Mouse (Mus musculus): ENCODE measurements around the gene Srp54a.
"Not testable (repeated sequence)": the region's sequence is repeated elsewhere in the genome, so short reads cannot be mapped to it uniquely, and the experiment has no call there.

Srp54a gene

DNA sequence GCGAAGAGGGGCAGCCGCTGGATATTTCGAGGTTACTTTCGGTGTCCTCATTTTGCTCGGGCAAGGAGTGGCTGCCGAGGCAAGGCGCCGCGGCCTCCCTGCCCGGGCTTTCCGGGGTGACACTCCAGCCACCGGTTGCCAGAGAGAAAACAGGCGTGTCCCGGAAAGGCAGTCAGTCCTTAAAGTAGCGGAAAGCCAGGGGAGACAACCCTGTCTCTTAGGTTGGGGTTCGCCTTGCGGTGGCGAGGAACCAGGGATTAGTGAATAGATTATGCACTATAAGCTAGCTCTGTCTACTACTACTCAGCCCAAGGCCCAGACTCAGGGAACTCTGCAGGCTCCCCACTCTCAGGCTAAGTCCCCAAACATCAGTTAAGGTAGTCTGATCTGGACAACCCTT lies 44.7 kb downstream of the Srp54a start:
- not testable (repeated sequence) for DNase-seq (ENCODE audit: low spot score in 2 of 2)

DNA sequence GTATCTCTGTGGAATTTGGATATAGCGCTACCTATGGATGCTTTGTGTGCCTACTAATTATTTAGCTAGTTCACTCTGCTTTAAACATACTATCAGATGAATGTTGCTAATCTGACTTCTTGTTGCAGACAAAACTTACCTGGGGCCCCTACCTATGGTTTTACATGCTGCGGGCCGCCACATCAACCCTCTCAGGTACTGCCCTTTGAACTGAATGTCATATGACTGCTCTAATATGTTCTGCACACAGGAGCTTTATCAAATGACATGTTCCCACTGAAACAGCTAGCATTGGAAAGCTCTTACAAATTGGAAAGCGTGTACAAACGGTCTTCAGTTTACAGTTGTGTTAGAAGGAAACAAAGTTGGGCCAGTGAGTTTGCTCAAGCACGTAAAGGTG lies 55.5 kb downstream of the Srp54a start:
- DNase-seq (ENCODE audit: low spot score in 2 of 2) = not testable (repeated sequence)

DNA sequence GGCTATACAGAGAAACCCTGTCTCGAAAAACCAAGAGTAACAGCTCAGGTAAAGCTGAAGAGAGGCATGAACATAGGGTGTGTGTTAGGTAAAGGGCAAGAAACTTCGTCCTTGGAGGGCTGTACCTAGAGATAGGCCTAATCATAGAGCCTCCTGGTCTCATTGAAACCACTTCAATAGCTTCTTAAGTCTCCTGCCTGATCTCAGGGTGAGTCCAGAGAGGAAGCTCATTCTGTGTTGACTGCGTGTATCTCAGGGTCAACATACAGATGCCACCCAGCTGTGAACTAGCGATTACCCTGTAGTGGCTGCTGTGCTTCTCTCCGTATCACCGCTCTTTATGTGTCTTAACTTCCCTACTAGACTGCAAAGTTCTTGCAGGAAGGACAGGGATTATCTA lies 57.8 kb downstream of the Srp54a start:
- DNase-seq (ENCODE audit: low spot score in 2 of 2) = not testable (repeated sequence)

DNA sequence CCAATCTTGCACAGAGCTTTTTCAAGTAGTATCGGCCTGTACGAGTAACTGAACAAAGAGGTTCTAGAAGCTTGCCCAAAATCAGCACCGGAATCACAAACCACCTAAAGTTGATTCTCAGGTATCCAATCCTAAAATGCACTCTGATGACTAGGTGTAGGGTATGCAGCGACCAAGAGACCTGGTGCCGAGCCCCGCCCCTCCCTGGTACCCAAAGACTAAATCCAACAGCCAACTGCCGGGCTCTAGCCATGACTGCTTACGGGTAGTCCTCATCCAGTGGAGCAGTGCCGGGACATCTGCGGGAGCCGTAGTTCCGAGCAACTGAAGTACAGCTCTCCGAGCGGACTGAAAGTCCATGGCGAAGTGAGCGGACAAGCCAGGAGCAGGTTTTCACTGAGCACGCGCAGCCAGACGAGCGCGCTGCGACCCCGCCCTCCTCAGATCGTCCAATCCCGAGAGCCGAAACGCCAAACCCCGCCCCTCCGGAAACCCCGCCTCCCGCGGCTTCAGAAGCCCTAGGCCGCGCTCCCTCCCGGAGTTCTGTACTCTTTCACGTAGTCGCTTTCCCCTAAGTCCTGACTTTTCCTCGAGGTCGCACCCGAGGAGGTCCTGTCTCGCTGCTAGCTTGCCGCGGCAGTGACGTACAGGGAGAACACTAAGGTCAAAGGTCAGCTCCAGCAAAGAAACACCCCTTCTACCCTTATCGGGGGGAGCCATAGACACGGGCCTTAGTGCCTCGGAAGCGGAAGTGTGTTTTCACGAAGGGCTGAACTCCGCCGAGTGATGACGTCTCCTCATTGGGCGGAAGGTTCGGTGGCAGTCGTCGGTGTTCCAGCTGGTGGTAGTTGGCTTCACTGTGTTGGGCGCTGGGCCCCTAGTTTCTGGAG lies 74.7 kb downstream of the Srp54a start, which contains the start of gene Srp54b:
Gene Srp54b, plus strand, starts transcription at position 546 of the 890 bp plus-strand sequence.
- DNase-seq (ENCODE audit: low spot score in 2 of 2) = not testable (repeated sequence)

DNA sequence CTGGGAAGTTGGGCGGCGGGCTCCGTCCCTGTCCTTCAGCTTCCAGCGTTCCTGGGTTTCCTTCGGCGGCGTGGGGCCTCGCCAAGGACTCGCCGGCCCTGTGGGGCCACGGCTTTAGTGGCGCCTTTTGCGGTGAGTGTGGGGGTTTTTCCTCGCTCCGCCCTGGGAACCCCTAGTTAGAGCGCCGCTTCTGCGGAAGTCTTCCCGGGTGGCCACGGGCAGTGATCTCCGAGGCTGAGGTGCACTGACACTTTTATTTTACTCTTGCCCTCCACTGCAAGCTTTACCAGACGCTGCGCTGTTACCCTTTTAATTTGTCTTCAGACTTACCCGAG lies 75.4 kb downstream of the Srp54a start:
- not testable (repeated sequence) for DNase-seq (ENCODE audit: low spot score in 2 of 2)
